Mouse (Mus musculus): ENCODE results near the gene Prm3.
"Not testable (repeated sequence)": the region's sequence is repeated elsewhere in the genome, so short reads cannot be mapped to it uniquely, and the experiment has no call there.

Prm3 gene

GRCm38 (mm10) chr16:10790702-10791101 lies at the start of gene Prm3:
Gene Prm3 (minus strand): TSS chr16:10790914.
- no peak for DNase-seq (ENCODE audit: low spot score)

GRCm38 (mm10) chr16:10840018-10840417 lies 49.3 kb upstream of the Prm3 start:
- no peak for DNase-seq (ENCODE audit: low spot score)

GRCm38 (mm10) chr16:10838487-10839245 lies 48.0 kb upstream of the Prm3 start:
- DNase-seq (ENCODE audit: low spot score), result no peak

GRCm38 (mm10) chr16:10837903-10838302 lies 47.2 kb upstream of the Prm3 start:
- DNase-seq (ENCODE audit: low spot score), result no peak

GRCm38 (mm10) chr16:10837250-10837649 lies 46.5 kb upstream of the Prm3 start:
- no peak for DNase-seq (ENCODE audit: low spot score)

GRCm38 (mm10) chr16:10836388-10836787 lies 45.7 kb upstream of the Prm3 start:
- DNase-seq (ENCODE audit: low spot score), result no peak

- DNase-seq (ENCODE audit: low spot score), result peak; percentile 68
These were observed 44.3 kb upstream of the Prm3 start, which contains the start of gene Rmi2 for GRCm38 (mm10) chr16:10834911-10835587. Gene Rmi2 (plus strand): TSS chr16:10835059.

GRCm38 (mm10) chr16:10834542-10834910 lies 43.8 kb upstream of the Prm3 start:
- no peak for DNase-seq (ENCODE audit: low spot score)

- no peak for DNase-seq (ENCODE audit: low spot score)
These were observed 37.7 kb upstream of the Prm3 start for GRCm38 (mm10) chr16:10828461-10828805.

- no peak for DNase-seq (ENCODE audit: low spot score)
These were observed 37.2 kb upstream of the Prm3 start for GRCm38 (mm10) chr16:10827766-10828460.

- no peak for DNase-seq (ENCODE audit: low spot score)
These were observed 36.6 kb upstream of the Prm3 start for GRCm38 (mm10) chr16:10827269-10827668.

- no peak for DNase-seq (ENCODE audit: low spot score)
These were observed 35.1 kb upstream of the Prm3 start for GRCm38 (mm10) chr16:10825840-10826239.

GRCm38 (mm10) chr16:10824536-10824935 lies 33.8 kb upstream of the Prm3 start:
- no peak for DNase-seq (ENCODE audit: low spot score)

- no peak for DNase-seq (ENCODE audit: low spot score)
These were observed 30.7 kb upstream of the Prm3 start for GRCm38 (mm10) chr16:10821387-10821786.

- no peak for DNase-seq (ENCODE audit: low spot score)
These were observed 29.3 kb upstream of the Prm3 start for GRCm38 (mm10) chr16:10819966-10820365.

- no peak for DNase-seq (ENCODE audit: low spot score)
These were observed 27.9 kb upstream of the Prm3 start for GRCm38 (mm10) chr16:10818579-10819135.

- DNase-seq (ENCODE audit: low spot score), result no peak
These were observed 24.1 kb upstream of the Prm3 start for GRCm38 (mm10) chr16:10814864-10815263.

- DNase-seq (ENCODE audit: low spot score), result no peak
These were observed 23.0 kb upstream of the Prm3 start for GRCm38 (mm10) chr16:10813726-10814125.

- no peak for DNase-seq (ENCODE audit: low spot score)
These were observed 22.2 kb upstream of the Prm3 start, which contains the start of gene Gm11172 for GRCm38 (mm10) chr16:10812865-10813371. Gene Gm11172 (plus strand): TSS chr16:10812915.

GRCm38 (mm10) chr16:10810376-10810775 lies 19.7 kb upstream of the Prm3 start:
- DNase-seq (ENCODE audit: low spot score), result no peak

GRCm38 (mm10) chr16:10805789-10806527 lies 15.2 kb upstream of the Prm3 start, which contains the start of gene Prm1:
Gene Prm1 (minus strand): TSS chr16:10805839.
- no peak for DNase-seq (ENCODE audit: low spot score)

- not testable (repeated sequence) for DNase-seq (ENCODE audit: low spot score)
These were observed 11.7 kb upstream of the Prm3 start for GRCm38 (mm10) chr16:10802420-10802819.
